16 mouse cellular contexts compared by ENCODE assay signal in the genomic region with DNA sequence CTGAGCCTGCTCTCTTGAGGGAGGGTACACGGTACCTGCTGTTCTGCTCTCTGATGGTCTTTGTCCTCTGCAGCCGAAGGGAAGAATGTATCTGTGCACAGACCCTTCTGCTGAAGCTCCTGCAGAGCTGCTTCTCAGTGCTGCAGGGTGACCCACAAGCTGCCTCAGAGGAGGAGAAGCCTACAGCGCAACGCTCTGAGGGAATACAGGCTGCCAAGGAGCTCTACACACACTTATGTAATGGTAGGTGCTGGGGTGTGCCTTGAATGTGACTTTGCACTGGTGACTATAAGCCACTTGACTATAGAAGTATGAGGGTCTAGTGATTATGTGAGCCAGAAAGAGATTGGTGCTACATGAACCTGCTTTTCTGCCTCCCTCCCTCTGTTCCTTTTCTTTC.
"Had no signal": no experiment of that assay in that cellular context is flagged by ENCODE, and none has a peak within 500 bp of the region (broad histone marks: within the 10 kb centered on the region; RNA-seq: fewer than 3 reads in every experiment).

No protein-coding gene starts in this region.

- ATAC-seq: intestine, embryonic 15.5 days; liver, embryonic 12.5 days; midbrain, embryonic 15.5 days had no signal

- H3K4me1 ChIP-seq: intestine, embryonic 15.5 days; limb, embryonic 15.5 days; liver, embryonic 12.5 days; midbrain, embryonic 15.5 days; neural tube, embryonic 12.5 days had no signal

- H3K9me3 ChIP-seq: intestine, embryonic 15.5 days; limb, embryonic 15.5 days; liver, embryonic 12.5 days; megakaryocyte, embryonic 14.5 days; midbrain, embryonic 15.5 days; neural tube, embryonic 12.5 days had no signal

- H3K27ac ChIP-seq: intestine, embryonic 15.5 days; limb, embryonic 15.5 days; liver, embryonic 12.5 days; macrophage; midbrain, embryonic 15.5 days; neural tube, embryonic 12.5 days; stomach, postnatal 0 days had no signal

- DNase-seq: kidney, adult 18-20 months; kidney, postnatal 10 days; kidney, postnatal 4 days; lung, embryonic 14.5 days; lung, postnatal 10 days; thymus, adult 18-20 months; thymus, postnatal 14 days had no signal

- H3K4me3 ChIP-seq: intestine, embryonic 15.5 days; layer of hippocampus, adult 2 months; limb, embryonic 15.5 days; liver, embryonic 12.5 days; megakaryocyte, embryonic 14.5 days; midbrain, embryonic 15.5 days; neural tube, embryonic 12.5 days had no signal

- H3K27me3 ChIP-seq: intestine, embryonic 15.5 days; limb, embryonic 15.5 days; liver, embryonic 12.5 days; megakaryocyte, embryonic 14.5 days; midbrain, embryonic 15.5 days; neural tube, embryonic 12.5 days had no signal
